In genomic region chr17:29047697-29048514, GRCm38 (mm10) we compare ENCODE assay signal across 17 mouse cellular contexts. TPM values are rescaled to one million over a fixed set of nuclear protein-coding genes. Genes with fewer than 3 reads are reported as not detected.
A peak's percentile ranks its signal among the peaks of the same experiment; 100 is the strongest.
DNase-seq lines count a peak whose midpoint lies in the region; ATAC-seq and TF ChIP-seq lines count a peak whose summit lies in the region.
"Had no signal": no experiment of that assay in that cellular context is flagged by ENCODE, and none has a peak within 500 bp of the region (broad histone marks: within the 10 kb centered on the region; RNA-seq: fewer than 3 reads in every experiment).

No protein-coding gene starts in this region.

- H3K27me3 ChIP-seq in heart, embryonic 10.5 days (ENCODE audit: insufficient read depth, poor library complexity, severe bottlenecking): no peaks in the 10 kb centered on the region
- H3K27me3 ChIP-seq in lung, embryonic 14.5 days (ENCODE audit: insufficient read depth, low read length): no peaks in the 10 kb centered on the region
- no peaks in the 10 kb centered on the region for H3K27me3 ChIP-seq in stomach, postnatal 0 days (ENCODE audit: control insufficient read depth, insufficient read depth, low read length)
- H3K27me3 ChIP-seq: embryonic facial prominence, embryonic 12.5 days; heart, embryonic 15.5 days; hindbrain, embryonic 12.5 days; intestine, embryonic 15.5 days; limb, embryonic 12.5 days had no signal

- no peak overlapping the region for H3K4me3 ChIP-seq in heart, embryonic 10.5 days
- no peak overlapping the region for H3K4me3 ChIP-seq in lung, embryonic 14.5 days (ENCODE audit: low read depth, low read length)
- no peak overlapping the region for H3K4me3 ChIP-seq in lung, adult 2 months (replicated peaks; ENCODE audit: extremely low read depth, low read depth, low read length)
- H3K4me3 ChIP-seq in stomach, postnatal 0 days (ENCODE audit: low read depth, low read length): no peak overlapping the region
- H3K4me3 ChIP-seq: embryonic facial prominence, embryonic 12.5 days; heart, embryonic 15.5 days; hindbrain, embryonic 12.5 days; intestine, embryonic 15.5 days; limb, embryonic 12.5 days had no signal

- DNase-seq in heart, embryonic 10.5 days (ENCODE audit: low spot score): peak; percentile 65
- DNase-seq in heart, postnatal 36 days: no peak
- DNase-seq in lung, embryonic 14.5 days: peak; percentile 37
- DNase-seq in lung, adult 2 months: no peak
- peak; percentile 44 for DNase-seq in ES-CJ7 (ENCODE audit: low read depth, low spot score)
- no peak for DNase-seq in stomach, postnatal 0 days (ENCODE audit: low spot score)
- DNase-seq in layer of hippocampus, postnatal 10 days (ENCODE audit: low spot score in 2 of 2): no peak
- DNase-seq: cerebellum, adult 9-10 months; kidney, postnatal 14 days; thymus, adult 18-20 months had no signal

- ATAC-seq in lung, embryonic 14.5 days (ENCODE audit: insufficient read depth): no peak
- no peak for ATAC-seq in stomach, postnatal 0 days (ENCODE audit: low FRiP score, low TSS enrichment)
- ATAC-seq: intestine, embryonic 15.5 days had no signal

- TF ChIP-seq EP300 in stomach, postnatal 0 days (optimal IDR thresholded peaks at IDR 0.05): no peak

- intact Hi-C loops in heart, postnatal 36 days (cut with DNase I): no loop called here

- 74% methylated on average over 3 of the region's 3 CpGs for WGBS in heart, embryonic 10.5 days
- 50% methylated on average over 3 of the region's 3 CpGs for WGBS in lung, embryonic 14.5 days
- 68% methylated on average over 3 of the region's 3 CpGs for WGBS in lung, adult 2 months
- 53% methylated on average over 3 of the region's 3 CpGs for WGBS in stomach, postnatal 0 days

- no peak for TF ChIP-seq POLR2A in lung, adult 2 months (IDR thresholded peaks at IDR 0.05; ENCODE audit: borderline replicate concordance, extremely low read depth, low read depth, low read length)

- H3K36me3 ChIP-seq in heart, embryonic 10.5 days: peaks cover 45% of the 10 kb centered on the region
- H3K36me3 ChIP-seq in lung, embryonic 14.5 days (ENCODE audit: insufficient read depth): peaks cover 38% of the 10 kb centered on the region
- 0 out of 2 replicates have a peak, but pooled peaks cover 9% of the 10 kb centered on the region for H3K36me3 ChIP-seq in stomach, postnatal 0 days (ENCODE audit: control insufficient read depth, insufficient read depth, low read length)

- no peak overlapping the region for H3K27ac ChIP-seq in heart, embryonic 10.5 days
- no peak overlapping the region for H3K27ac ChIP-seq in lung, embryonic 14.5 days (ENCODE audit: low read depth)
- H3K27ac ChIP-seq in stomach, postnatal 0 days (replicated peaks): no peak overlapping the region
- H3K27ac ChIP-seq: embryonic facial prominence, embryonic 12.5 days; heart, embryonic 15.5 days; hindbrain, embryonic 12.5 days; intestine, embryonic 15.5 days; limb, embryonic 12.5 days; macrophage had no signal

- H3K9me3 ChIP-seq in heart, embryonic 10.5 days: no peaks in the 10 kb centered on the region
- no peaks in the 10 kb centered on the region for H3K9me3 ChIP-seq in lung, embryonic 14.5 days (ENCODE audit: low read depth, low read length)
- H3K9me3 ChIP-seq in stomach, postnatal 0 days (ENCODE audit: control insufficient read depth, low read length): no peaks in the 10 kb centered on the region
- H3K9me3 ChIP-seq: embryonic facial prominence, embryonic 12.5 days; heart, embryonic 15.5 days; hindbrain, embryonic 12.5 days; intestine, embryonic 15.5 days; limb, embryonic 12.5 days had no signal

- H3K9ac ChIP-seq in lung, embryonic 14.5 days: no peak overlapping the region
- no peak overlapping the region for H3K9ac ChIP-seq in stomach, postnatal 0 days (ENCODE audit: low read length)
- H3K9ac ChIP-seq: embryonic facial prominence, embryonic 12.5 days; heart, embryonic 15.5 days; hindbrain, embryonic 12.5 days; intestine, embryonic 15.5 days; limb, embryonic 12.5 days had no signal

- TF ChIP-seq CTCF in lung, embryonic 14.5 days (IDR thresholded peaks at IDR 0.05; ENCODE audit: low read depth): peak; percentile 24
- TF ChIP-seq CTCF in lung, adult 2 months (IDR thresholded peaks at IDR 0.05; ENCODE audit: insufficient read depth, low read length): no peak
- TF ChIP-seq CTCF in stomach, postnatal 0 days (IDR thresholded peaks at IDR 0.05; ENCODE audit: low read depth): peak; percentile 27

- no peak overlapping the region for H3K4me2 ChIP-seq in lung, embryonic 14.5 days
- H3K4me2 ChIP-seq in stomach, postnatal 0 days (replicated peaks; ENCODE audit: low read depth): no peak overlapping the region
- H3K4me2 ChIP-seq: embryonic facial prominence, embryonic 12.5 days; heart, embryonic 15.5 days; hindbrain, embryonic 12.5 days; intestine, embryonic 15.5 days; limb, embryonic 12.5 days; midbrain, embryonic 11.5 days had no signal

- H3K4me1 ChIP-seq in heart, embryonic 10.5 days: peaks cover 28% of the 10 kb centered on the region
- H3K4me1 ChIP-seq in lung, embryonic 14.5 days (ENCODE audit: insufficient read depth): no peaks in the 10 kb centered on the region
- H3K4me1 ChIP-seq in lung, adult 2 months (ENCODE audit: control insufficient read depth, insufficient read depth, low read length): peaks cover 11% of the 10 kb centered on the region
- H3K4me1 ChIP-seq in stomach, postnatal 0 days (replicated peaks; ENCODE audit: control insufficient read depth, insufficient read depth): no peaks in the 10 kb centered on the region

RNA-seq across cellular contexts. Expression of gene Srsf3, which starts 15.5 kb away (rescaled TPM):
- polyA plus RNA-seq in heart, embryonic 10.5 days (2016; fragmentation: Nextera tagmentation; extraction: Ambion mirVana): 433 and 498 TPM in 2 replicates
- 10 to 100 TPM; 54.9 to 60.9 TPM for total RNA-seq in heart, postnatal 36 days (2021)
- 716 and 730 TPM in 2 replicates for polyA plus RNA-seq in lung, embryonic 14.5 days (2014; fragmentation: Nextera tagmentation; extraction: Ambion mirVana)
- polyA plus RNA-seq in lung, adult 2 months (2012; rRNA removed): 159 and 168 TPM in 2 replicates
- polyA plus RNA-seq in stomach, postnatal 0 days (2015; fragmentation: Nextera tagmentation; extraction: Ambion mirVana): 279 and 305 TPM in 2 replicates
- 100 to 1,000 TPM; 179 to 207 TPM for total RNA-seq in layer of hippocampus, postnatal 10 days (2021)

RNA-seq across cellular contexts. Expression of gene Stk38, which starts 40.1 kb away (rescaled TPM):
- 92.2 and 93.7 TPM in 2 replicates for polyA plus RNA-seq in heart, embryonic 10.5 days (2016; fragmentation: Nextera tagmentation; extraction: Ambion mirVana)
- total RNA-seq in heart, postnatal 36 days (2021): 10 to 100 TPM; 30.2 to 36.2 TPM
- 103 and 104 TPM in 2 replicates for polyA plus RNA-seq in lung, embryonic 14.5 days (2014; fragmentation: Nextera tagmentation; extraction: Ambion mirVana)
- 105 and 111 TPM in 2 replicates for polyA plus RNA-seq in lung, adult 2 months (2012; rRNA removed)
- polyA plus RNA-seq in stomach, postnatal 0 days (2015; fragmentation: Nextera tagmentation; extraction: Ambion mirVana): 64.8 and 68.7 TPM in 2 replicates
- 10 to 100 TPM; 55.9 to 63.8 TPM for total RNA-seq in layer of hippocampus, postnatal 10 days (2021)

RNA-seq across cellular contexts. Expression of gene Cdkn1a, which starts 42.9 kb away (rescaled TPM):
- polyA plus RNA-seq in heart, embryonic 10.5 days (2016; fragmentation: Nextera tagmentation; extraction: Ambion mirVana): 31.3 and 33.1 TPM in 2 replicates
- total RNA-seq in heart, postnatal 36 days (2021): 10 to 100 TPM; 40.8 to 83.9 TPM
- 12.4 and 13.6 TPM in 2 replicates for polyA plus RNA-seq in lung, embryonic 14.5 days (2014; fragmentation: Nextera tagmentation; extraction: Ambion mirVana)
- polyA plus RNA-seq in lung, adult 2 months (2012; rRNA removed): 70.3 and 91.5 TPM in 2 replicates
- polyA plus RNA-seq in stomach, postnatal 0 days (2015; fragmentation: Nextera tagmentation; extraction: Ambion mirVana): 484 and 502 TPM in 2 replicates
- 10 to 100 TPM; 23.6 to 29.4 TPM for total RNA-seq in layer of hippocampus, postnatal 10 days (2021)

Comparison
In these comparisons a context has a peak if more than half of its experiments do, and no peak if none do; other contexts are left out.
1. DNase-seq: peak in heart, embryonic 10.5 days (single experiment), lung, embryonic 14.5 days (single experiment) and ES-CJ7 (single experiment); none in heart, postnatal 36 days (0 of 2), lung, adult 2 months (single experiment), stomach, postnatal 0 days (single experiment) and layer of hippocampus, postnatal 10 days (0 of 2).